Mouse (Mus musculus): ENCODE measurements around the gene Bsg.
"Not testable (repeated sequence)": the region's sequence is repeated elsewhere in the genome, so short reads cannot be mapped to it uniquely, and the experiment has no call there.

Bsg gene

GRCm38 (mm10) chr10:79735361-79735760, 31.1 kb downstream of the Bsg start:
- DNase-seq (ENCODE audit: low spot score) = no peak

GRCm38 (mm10) chr10:79736706-79737105, 32.4 kb downstream of the Bsg start:
- DNase-seq (ENCODE audit: low spot score) = no peak

GRCm38 (mm10) chr10:79738259-79738658, 34.0 kb downstream of the Bsg start:
- no peak for DNase-seq (ENCODE audit: low spot score)

- no peak for DNase-seq (ENCODE audit: low spot score)
Observed at GRCm38 (mm10) chr10:79739234-79739633, 34.9 kb downstream of the Bsg start.

- DNase-seq (ENCODE audit: low spot score) = no peak
Observed at GRCm38 (mm10) chr10:79740863-79741262, 36.6 kb downstream of the Bsg start.

- DNase-seq (ENCODE audit: low spot score) = no peak
Observed at GRCm38 (mm10) chr10:79743161-79743560, 38.9 kb downstream of the Bsg start.

GRCm38 (mm10) chr10:79743650-79744365, 39.5 kb downstream of the Bsg start:
- DNase-seq (ENCODE audit: low spot score) = no peak

GRCm38 (mm10) chr10:79745411-79745810, 41.1 kb downstream of the Bsg start:
- DNase-seq (ENCODE audit: low spot score) = no peak

GRCm38 (mm10) chr10:79745898-79746773, 41.8 kb downstream of the Bsg start, which contains the start of gene Polrmt:
Polrmt (minus strand) TSS chr10:79746581.
- DNase-seq (ENCODE audit: low spot score) = peak; percentile 87

GRCm38 (mm10) chr10:79746774-79747151, 42.5 kb downstream of the Bsg start:
- no peak for DNase-seq (ENCODE audit: low spot score)

GRCm38 (mm10) chr10:79748496-79748895, 44.2 kb downstream of the Bsg start:
- no peak for DNase-seq (ENCODE audit: low spot score)

- DNase-seq (ENCODE audit: low spot score) = peak; percentile 37
Observed at GRCm38 (mm10) chr10:79754856-79755516, 50.7 kb downstream of the Bsg start, which contains the start of gene Fgf22. Fgf22 (plus strand) TSS chr10:79755076.

- no peak for DNase-seq (ENCODE audit: low spot score)
Observed at GRCm38 (mm10) chr10:79755854-79756253, 51.6 kb downstream of the Bsg start.

- no peak for DNase-seq (ENCODE audit: low spot score)
Observed at GRCm38 (mm10) chr10:79756660-79757059, 52.4 kb downstream of the Bsg start.

GRCm38 (mm10) chr10:79759675-79760074, 55.4 kb downstream of the Bsg start:
- DNase-seq (ENCODE audit: low spot score) = not testable (repeated sequence)

GRCm38 (mm10) chr10:79760603-79761143, 56.4 kb downstream of the Bsg start:
- no peak for DNase-seq (ENCODE audit: low spot score)
